Mouse (Mus musculus): ENCODE measurements around the gene 5730522E02Rik.

5730522E02Rik gene

GRCm38 (mm10) chr11:25866292-25866691 is 344.3 kb downstream of the 5730522E02Rik start:
- ChIA-PET CTCF (no interaction called here), POLR2A (no interaction called here)

GRCm38 (mm10) chr11:25862686-25863085 is 347.9 kb downstream of the 5730522E02Rik start:
- ChIA-PET POLR2A (no interaction called here), CTCF (interaction anchor here in 1 of 4 experiments (1.0 kb wide), 1 partner anchor 211 kb away, joined by 3 read pairs; no protein-coding TSS in a partner anchor)

- ChIA-PET POLR2A (interaction anchor here in 1 of 4 experiments (0.7 kb wide), 1 partner anchor 577 kb away, joined by 3 read pairs; no protein-coding TSS in a partner anchor), CTCF (no interaction called here)
These were observed 353.7 kb downstream of the 5730522E02Rik start for GRCm38 (mm10) chr11:25856629-25857568.

GRCm38 (mm10) chr11:25855794-25856193 is 354.8 kb downstream of the 5730522E02Rik start:
- ChIA-PET CTCF (no interaction called here), POLR2A (no interaction called here)

GRCm38 (mm10) chr11:25854216-25854615 is 356.3 kb downstream of the 5730522E02Rik start:
- CTCF ChIA-PET, result no interaction called here

GRCm38 (mm10) chr11:25853032-25853431 is 357.5 kb downstream of the 5730522E02Rik start:
- POLR2A ChIA-PET, result no interaction called here
- CTCF ChIA-PET, result no interaction called here

More at GRCm38 (mm10) chr11:25854216-25854615, 356.3 kb downstream of the 5730522E02Rik start:
- POLR2A ChIA-PET, result no interaction called here

- CTCF ChIA-PET, result interaction anchor here in 1 of 4 experiments (0.7 kb wide), 1 partner anchor 225 kb away, joined by 3 read pairs; no protein-coding TSS in a partner anchor
- POLR2A ChIA-PET, result no interaction called here
These were observed 361.5 kb downstream of the 5730522E02Rik start for GRCm38 (mm10) chr11:25848824-25849644.

GRCm38 (mm10) chr11:25838451-25838850 is 372.1 kb downstream of the 5730522E02Rik start:
- POLR2A ChIA-PET, result no interaction called here
- CTCF ChIA-PET, result no interaction called here

- ChIA-PET CTCF (no interaction called here), POLR2A (no interaction called here)
These were observed 390.8 kb downstream of the 5730522E02Rik start for GRCm38 (mm10) chr11:25819789-25820188.

- CTCF ChIA-PET, result no interaction called here
- POLR2A ChIA-PET, result no interaction called here
These were observed 397.1 kb downstream of the 5730522E02Rik start for GRCm38 (mm10) chr11:25813446-25813845.

GRCm38 (mm10) chr11:25787691-25788090 is 422.9 kb downstream of the 5730522E02Rik start:
- ChIA-PET CTCF (interaction anchor here in 1 of 4 experiments (0.7 kb wide), 1 partner anchor 489 kb away, joined by 3 read pairs; no protein-coding TSS in a partner anchor), POLR2A (no interaction called here)

GRCm38 (mm10) chr11:25772231-25772630 is 438.3 kb downstream of the 5730522E02Rik start:
- POLR2A ChIA-PET, result no interaction called here

GRCm38 (mm10) chr11:25770991-25771568 is 439.5 kb downstream of the 5730522E02Rik start:
- ChIA-PET POLR2A (no interaction called here), CTCF (no interaction called here)

More at GRCm38 (mm10) chr11:25772231-25772630, 438.3 kb downstream of the 5730522E02Rik start:
- CTCF ChIA-PET, result no interaction called here

- CTCF ChIA-PET, result no interaction called here
- POLR2A ChIA-PET, result no interaction called here
These were observed 442.8 kb downstream of the 5730522E02Rik start for GRCm38 (mm10) chr11:25767584-25768333.

GRCm38 (mm10) chr11:25753156-25753899 is 457.2 kb downstream of the 5730522E02Rik start:
- POLR2A ChIA-PET, result interaction anchor here in 2 of 4 experiments (0.6 to 1.2 kb wide), 3 partner anchors 10 to 240 kb away, joined by 3 read pairs; no protein-coding TSS in a partner anchor
- CTCF ChIA-PET, result no interaction called here

- ChIA-PET POLR2A (no interaction called here), CTCF (no interaction called here)
These were observed 458.1 kb downstream of the 5730522E02Rik start for GRCm38 (mm10) chr11:25752418-25752817.

- CTCF ChIA-PET, result interaction anchor here in 1 of 4 experiments (0.7 kb wide), 1 partner anchor 742 kb away, joined by 3 read pairs; no protein-coding TSS in a partner anchor
- POLR2A ChIA-PET, result no interaction called here
These were observed 463.3 kb downstream of the 5730522E02Rik start for GRCm38 (mm10) chr11:25747098-25747862.

GRCm38 (mm10) chr11:25743664-25744063 is 466.9 kb downstream of the 5730522E02Rik start:
- POLR2A ChIA-PET, result no interaction called here
- CTCF ChIA-PET, result no interaction called here

All from embryonic stem cell, embryonic (primary cell).